Mouse (Mus musculus) lung, embryonic 14.5 days (tissue): ENCODE results near the gene Prph2. TPM values are rescaled to one million over a fixed set of nuclear protein-coding genes. Genes with fewer than 3 reads are reported as not detected.

ENCODE experiments used
- ATAC-seq: fragments of 200-750 bp; cut with Nextera tagmentation; 2 replicates; pipeline ENCODE4 v1.8.0; 2017; ENCODE audit warnings: mild to moderate bottlenecking, moderate TSS enrichment, moderate library complexity; ENCODE audit not compliant: insufficient read depth
- DNase-seq: peaks from one replicate; pipeline ENCODE4 v3.0.0-alpha.2; 2015
- H3K27ac ChIP-seq: fragments of 300-500 bp; sonication (generic); 2 replicates; pipeline ENCODE4 v1.5.1; 2014; ENCODE audit warnings: low read depth, mild to moderate bottlenecking, moderate library complexity
- H3K27me3 ChIP-seq: fragments of 300-500 bp; sonication (generic); 2 replicates; pipeline ENCODE4 v1.6.1; 2014; ENCODE audit warnings: low read length, control low read depth; ENCODE audit not compliant: insufficient read depth
- H3K36me3 ChIP-seq: fragments of 300-500 bp; sonication (generic); 2 replicates; pipeline ENCODE4 v1.6.1; 2014; ENCODE audit warnings: control low read depth; ENCODE audit not compliant: insufficient read depth
- H3K4me1 ChIP-seq: fragments of 300-500 bp; sonication (generic); 2 replicates; pipeline ENCODE4 v1.6.1; 2014; ENCODE audit warnings: antibody characterized with exemption, control low read depth; ENCODE audit not compliant: insufficient read depth
- H3K4me2 ChIP-seq: fragments of 300-500 bp; sonication (generic); 2 replicates; pipeline ENCODE4 v1.6.1; 2014; ENCODE audit warnings: mild to moderate bottlenecking
- H3K4me3 ChIP-seq: fragments of 300-500 bp; sonication (generic); 2 replicates; pipeline ENCODE4 v1.5.1; 2014; ENCODE audit warnings: low read depth, low read length
- H3K9ac ChIP-seq: fragments of 300-500 bp; sonication (generic); 2 replicates; pipeline ENCODE4 v1.6.1; 2014
- H3K9me3 ChIP-seq: fragments of 300-500 bp; sonication (generic); 2 replicates; pipeline ENCODE4 v1.6.1; 2016; ENCODE audit warnings: low read depth, low read length, control low read depth
- CTCF ChIP-seq: IDR thresholded peaks from 2 replicates; pipeline ENCODE4 v1.5.1; 2016; ENCODE audit warnings: antibody characterized with exemption, low read depth
- WGBS: fragments of 180-500 bp; shearing (Covaris S2); extraction: QIAGEN DNeasy Blood & Tissue Kit; methylation state at CpG from one replicate; pipeline ENCODE4 v1.1.7; 2014; 5-methylcytosine and 5-hydroxymethylcytosine counted together
- polyA plus RNA-seq: library from polyadenylated mRNA; unstranded; fragments of >200 nt; fragmentation: Nextera tagmentation; extraction: Ambion mirVana; gene quantifications from 2 replicates; pipeline ENCODE4 v1.2.1, GENCODE M21; 2014

The Prph2 gene
- polyA plus RNA-seq, 1 experiment from 2014 or later = not detected

GRCm38 (mm10) chr17:46890843-46891594 is 19.2 kb upstream of the Prph2 start:
- Histone ChIP-seq H3K36me3 (peaks cover 13% of the 10 kb centered on the region; the same call in 1 of the 2 replicates), H3K4me2 (peak overlapping the region; percentile 100), H3K27ac (peak overlapping the region; percentile 83), H3K4me1 (peaks cover 13% of the 10 kb centered on the region), H3K4me3 (peak overlapping the region; percentile 93), H3K27me3 (no peaks in the 10 kb centered on the region), H3K9ac (peak overlapping the region; percentile 87), H3K9me3 (no peaks in the 10 kb centered on the region)
- 1% methylated on average over 64 of the region's 64 CpGs for WGBS
- ATAC-seq (peak; percentile 23), DNase-seq (peak; percentile 39)
- TF ChIP-seq CTCF = 0 out of 2 replicates have a peak, but pooled peaks have one; percentile 24

- H3K9ac ChIP-seq = no peak overlapping the region
- H3K27me3 ChIP-seq = no peaks in the 10 kb centered on the region
- H3K36me3 ChIP-seq = peaks cover 13% of the 10 kb centered on the region; the same call in 1 of the 2 replicates
- TF ChIP-seq CTCF = no peak
- H3K9me3 ChIP-seq = no peaks in the 10 kb centered on the region
- H3K4me3 ChIP-seq = no peak overlapping the region
- H3K4me2 ChIP-seq = no peak overlapping the region
- DNase-seq (no peak), ATAC-seq (no peak)
- no peak overlapping the region for H3K27ac ChIP-seq
- 90% methylated on average over 9 of the region's 9 CpGs for WGBS
- peaks cover 18% of the 10 kb centered on the region for H3K4me1 ChIP-seq
These were observed 14.8 kb upstream of the Prph2 start for GRCm38 (mm10) chr17:46895426-46895825.

- ATAC-seq (peak; percentile 89), DNase-seq (peak; percentile 76)
- H3K4me2 ChIP-seq = peak overlapping the region; percentile 29; the same call in 1 of the 2 replicates
- H3K4me3 ChIP-seq = no peak overlapping the region
- peaks cover 10% of the 10 kb centered on the region; the same call in 1 of the 2 replicates for H3K36me3 ChIP-seq
- 22% methylated on average over 13 of the region's 13 CpGs for WGBS
- H3K9ac ChIP-seq = no peak overlapping the region
- H3K27me3 ChIP-seq = no peaks in the 10 kb centered on the region
- peak overlapping the region; percentile 60; the same call in 1 of the 2 replicates for H3K27ac ChIP-seq
- peaks cover 11% of the 10 kb centered on the region for H3K4me1 ChIP-seq
- TF ChIP-seq CTCF = no peak
- H3K9me3 ChIP-seq = no peaks in the 10 kb centered on the region
These were observed 12.9 kb upstream of the Prph2 start for GRCm38 (mm10) chr17:46897221-46897950.

DNA sequence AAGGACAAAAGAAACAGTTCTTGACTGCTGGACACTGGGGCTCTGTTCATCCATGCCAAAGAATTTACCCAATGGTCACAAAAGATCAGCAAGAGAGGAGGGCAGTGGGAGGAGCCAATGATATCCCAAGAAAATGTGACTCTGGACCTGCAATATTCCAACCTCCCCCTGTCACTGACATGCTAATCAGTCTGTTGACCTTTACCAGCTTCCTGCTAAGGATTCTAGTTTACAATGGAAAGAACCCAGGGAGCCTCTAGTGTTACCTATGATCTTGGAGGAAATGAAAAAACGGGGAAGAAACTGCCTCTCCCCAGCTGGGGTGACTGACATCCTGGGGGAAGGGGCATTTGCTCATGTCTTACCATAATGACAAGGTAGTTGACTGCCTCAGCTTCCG is 9.3 kb upstream of the Prph2 start:
- ATAC-seq = no peak
- no peak for DNase-seq
- Histone ChIP-seq H3K4me2 (no peak overlapping the region), H3K9ac (no peak overlapping the region), H3K9me3 (no peaks in the 10 kb centered on the region), H3K4me3 (no peak overlapping the region), H3K36me3 (no peaks in the 10 kb centered on the region), H3K4me1 (peaks cover 9% of the 10 kb centered on the region; the same call in 1 of the 2 replicates), H3K27ac (no peak overlapping the region), H3K27me3 (no peaks in the 10 kb centered on the region)
- no peak for TF ChIP-seq CTCF
- WGBS = 49% methylated on average over 2 of the region's 2 CpGs

- ATAC-seq = peak; percentile 79
- H3K27me3 ChIP-seq = no peaks in the 10 kb centered on the region
- peak; percentile 89 for DNase-seq
- no peak overlapping the region for H3K4me2 ChIP-seq
- H3K9me3 ChIP-seq = no peaks in the 10 kb centered on the region
- H3K4me1 ChIP-seq = no peaks in the 10 kb centered on the region
- H3K36me3 ChIP-seq = no peaks in the 10 kb centered on the region
- WGBS = 19% methylated on average over 19 of the region's 19 CpGs
- no peak overlapping the region for H3K9ac ChIP-seq
- H3K4me3 ChIP-seq = no peak overlapping the region
- TF ChIP-seq CTCF = peak; percentile 95
- no peak overlapping the region for H3K27ac ChIP-seq
These were observed 6.3 kb upstream of the Prph2 start for GRCm38 (mm10) chr17:46903876-46904490.

DNA sequence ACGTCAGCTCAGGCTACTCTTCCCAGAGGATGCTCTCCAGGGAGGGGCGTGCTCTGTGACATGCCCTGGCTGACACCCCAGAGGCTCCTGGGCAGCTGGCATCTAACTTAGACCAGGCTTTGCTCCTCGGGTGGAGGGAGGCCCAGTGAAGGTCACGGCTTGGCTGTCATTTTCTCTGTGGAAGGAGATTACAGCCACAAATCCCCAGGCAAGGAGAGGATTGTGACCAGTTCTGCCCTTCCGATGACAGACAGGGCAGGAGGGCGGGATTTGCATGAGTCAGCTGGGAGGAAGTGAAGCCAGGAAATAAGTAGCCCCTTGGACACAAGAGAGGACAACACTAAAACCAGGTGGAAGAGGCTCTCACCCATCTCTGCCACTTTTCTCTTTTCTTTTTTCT is 2.1 kb downstream of the Prph2 start:
- no peak for DNase-seq
- Histone ChIP-seq H3K27ac (no peak overlapping the region), H3K36me3 (no peaks in the 10 kb centered on the region), H3K9ac (no peak overlapping the region), H3K4me1 (no peaks in the 10 kb centered on the region), H3K9me3 (no peaks in the 10 kb centered on the region), H3K4me2 (no peak overlapping the region), H3K27me3 (no peaks in the 10 kb centered on the region), H3K4me3 (no peak overlapping the region)
- no peak for TF ChIP-seq CTCF
- 32% methylated on average over 6 of the region's 6 CpGs for WGBS
- ATAC-seq = no peak

GRCm38 (mm10) chr17:46915129-46915528 is 4.9 kb downstream of the Prph2 start:
- Histone ChIP-seq H3K4me1 (no peaks in the 10 kb centered on the region), H3K9ac (no peak overlapping the region), H3K27me3 (no peaks in the 10 kb centered on the region), H3K4me3 (no peak overlapping the region), H3K9me3 (no peaks in the 10 kb centered on the region), H3K27ac (no peak overlapping the region), H3K4me2 (no peak overlapping the region), H3K36me3 (no peaks in the 10 kb centered on the region)
- no peak for TF ChIP-seq CTCF
- 56% methylated on average over 3 of the region's 3 CpGs for WGBS
- no peak for DNase-seq
- ATAC-seq = no peak
